Mouse (Mus musculus) layer of hippocampus, adult 9-10 months (tissue): Measurements from ENCODE around the gene Ap4b1.
"Not testable (repeated sequence)": the region's sequence is repeated elsewhere in the genome, so short reads cannot be mapped to it uniquely, and the experiment has no call there.

ENCODE experiments used
- DNase-seq: peaks from one replicate; pipeline ENCODE4 v3.0.0; 2022; ENCODE audit warnings: low spot score

Gene Ap4b1

DNA sequence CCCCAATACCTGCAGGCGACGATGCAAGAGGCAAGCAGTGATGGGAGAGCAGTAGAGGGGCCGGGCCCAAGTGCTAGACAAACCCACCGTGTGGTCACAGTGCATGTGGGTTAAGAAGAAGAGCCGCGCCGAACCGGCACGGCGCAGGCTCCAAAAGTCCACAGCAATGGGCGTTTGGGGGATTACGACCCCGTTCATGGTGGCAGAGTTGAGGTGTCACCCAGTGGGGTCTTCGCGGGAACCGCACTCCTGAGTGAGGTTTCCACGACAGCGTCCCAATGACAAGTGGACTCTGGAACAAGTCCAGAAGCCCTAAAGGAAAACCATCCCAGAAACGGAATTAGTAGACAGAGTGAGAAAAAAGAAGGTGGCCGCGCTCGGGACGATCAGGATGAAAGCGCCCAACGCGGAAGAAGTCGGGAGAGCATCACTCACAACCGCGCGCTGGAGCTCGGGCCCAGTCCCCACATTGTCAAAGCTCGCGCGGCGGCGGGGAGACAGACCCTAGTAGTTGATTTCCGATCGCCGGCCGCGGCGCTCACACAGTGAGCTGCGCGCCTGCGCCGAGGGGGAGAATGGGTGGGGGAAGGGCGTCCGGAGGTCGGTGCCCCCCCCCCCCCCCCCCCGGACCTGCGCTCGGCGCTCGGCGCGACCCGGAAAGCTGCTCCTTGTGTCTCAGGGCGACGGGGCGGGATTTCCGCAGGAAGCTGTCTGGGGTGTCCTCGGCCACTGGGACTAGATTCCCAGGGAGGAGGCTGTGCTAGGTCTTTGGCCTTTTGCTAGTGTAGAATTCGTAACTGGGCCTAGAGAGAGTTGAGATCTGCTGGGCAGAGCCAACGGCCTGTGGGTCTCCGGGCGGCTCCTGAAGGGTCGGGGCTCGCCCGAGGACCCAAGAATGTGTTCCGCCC, at the start of gene Ap4b1, which contains the start of the genes Dclre1b and Gm43064:
Ap4b1 (plus strand) TSS at position 630 of the 908 bp plus-strand sequence.
Dclre1b (minus strand) TSS at position 554 of the 908 bp plus-strand sequence.
Gm43064 (plus strand) TSS at position 683 of the 908 bp plus-strand sequence.
- DNase-seq = peak; percentile 73

DNA sequence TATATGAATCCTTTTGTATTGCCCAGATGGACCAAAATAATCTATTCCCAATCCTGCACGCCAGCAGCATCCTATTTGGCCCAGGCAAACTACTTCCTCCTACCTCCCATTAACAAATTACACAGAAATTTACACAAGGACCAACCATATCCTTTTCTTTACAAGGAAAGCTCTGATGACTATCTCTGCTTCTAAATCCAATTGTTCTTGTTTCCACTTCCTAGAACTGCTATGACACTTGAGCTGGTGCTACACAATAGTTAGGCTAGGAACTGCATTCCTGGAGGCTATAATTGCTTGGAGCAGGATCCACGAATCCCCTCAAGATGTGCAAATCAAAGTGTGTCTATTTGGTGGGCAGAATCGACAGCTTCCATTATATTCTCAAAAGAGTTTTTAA, 42.5 kb upstream of the Ap4b1 start:
- DNase-seq = no peak

DNA sequence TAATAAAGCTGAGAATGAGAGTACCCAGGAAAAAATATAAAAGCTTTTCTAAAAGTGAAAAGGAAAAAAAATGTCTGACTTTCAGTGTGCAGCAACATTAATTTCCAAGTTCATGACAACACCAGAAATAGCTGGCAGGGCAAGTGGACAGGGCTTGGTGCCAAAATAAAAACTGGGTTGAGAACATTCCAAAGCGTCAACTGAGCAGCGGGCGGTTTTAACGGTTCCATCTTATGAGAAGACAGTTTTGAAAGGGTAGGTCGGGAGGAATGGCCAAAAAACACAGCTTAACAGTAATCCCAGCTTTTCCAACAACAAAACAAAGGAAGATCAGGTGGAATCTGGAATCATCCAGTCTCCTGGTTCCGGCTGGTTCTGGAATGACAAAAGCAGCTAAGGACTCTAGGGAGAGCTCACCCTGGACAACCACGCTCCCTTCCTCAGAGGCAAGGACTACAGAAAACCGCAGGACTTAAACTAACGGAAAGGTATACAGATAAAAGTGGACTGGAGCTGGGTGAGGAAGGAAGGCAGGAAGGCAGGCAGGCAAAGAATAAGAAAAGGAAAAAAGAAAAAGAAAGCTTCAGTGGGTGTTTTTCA, 37.7 kb upstream of the Ap4b1 start:
- no peak for DNase-seq

DNA sequence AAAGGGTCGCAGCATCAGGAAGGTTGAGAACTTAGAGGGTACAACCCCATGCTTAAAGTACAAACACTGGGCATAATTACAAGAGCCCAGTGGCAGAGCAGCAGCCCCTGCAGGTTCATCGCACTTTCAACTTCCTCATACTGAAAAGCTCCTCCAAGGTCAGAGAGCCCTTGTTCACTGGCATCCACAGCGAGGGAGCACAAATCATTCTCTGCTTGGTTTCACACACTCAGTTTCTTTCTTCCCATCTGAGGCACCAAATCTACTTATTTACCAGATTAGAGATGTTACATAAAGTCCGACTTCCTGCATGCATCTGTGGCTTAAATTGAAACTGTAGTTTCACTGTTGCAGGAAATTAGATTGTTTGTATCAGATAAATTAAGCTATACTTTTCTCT, 36.5 kb upstream of the Ap4b1 start:
- DNase-seq = no peak

DNA sequence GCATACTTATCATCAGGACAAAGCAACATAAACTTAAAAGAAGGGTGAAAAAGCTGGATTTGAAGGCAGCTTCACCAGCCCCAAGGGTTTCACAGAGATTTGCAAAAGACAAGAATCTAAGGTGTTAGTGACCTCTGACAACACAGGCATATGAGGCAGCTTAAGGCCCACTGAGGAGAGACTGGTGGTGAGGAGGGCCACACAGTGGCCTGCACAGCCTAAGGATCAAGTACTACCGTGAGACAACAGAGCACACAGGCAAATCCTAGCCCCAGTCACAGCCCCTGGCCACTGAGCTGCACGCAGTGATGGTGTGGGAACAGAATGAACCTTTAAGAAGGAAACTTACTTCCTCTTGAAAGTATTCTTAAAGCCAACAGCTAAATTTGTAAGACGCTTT, 35.8 kb upstream of the Ap4b1 start:
- no peak for DNase-seq

DNA sequence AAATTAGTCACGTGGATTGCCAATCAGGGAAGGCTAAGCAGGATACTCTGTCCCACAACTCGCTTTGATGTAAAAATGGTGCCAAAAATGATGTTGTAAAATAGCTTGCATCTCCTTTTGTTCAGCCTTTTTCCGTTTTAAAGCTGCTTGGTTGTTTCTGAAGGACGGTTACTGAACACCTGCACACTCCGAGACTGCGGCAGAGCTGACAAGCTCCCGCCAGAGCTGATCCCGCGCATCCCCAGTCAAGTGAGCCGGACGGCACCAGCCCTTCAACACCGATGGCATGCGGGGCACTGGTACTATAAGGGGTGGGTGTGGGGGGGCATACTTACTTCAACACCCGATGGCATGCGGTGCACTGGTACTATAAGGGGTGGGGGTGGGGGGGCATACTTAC, 35.3 kb upstream of the Ap4b1 start:
- no peak for DNase-seq

DNA sequence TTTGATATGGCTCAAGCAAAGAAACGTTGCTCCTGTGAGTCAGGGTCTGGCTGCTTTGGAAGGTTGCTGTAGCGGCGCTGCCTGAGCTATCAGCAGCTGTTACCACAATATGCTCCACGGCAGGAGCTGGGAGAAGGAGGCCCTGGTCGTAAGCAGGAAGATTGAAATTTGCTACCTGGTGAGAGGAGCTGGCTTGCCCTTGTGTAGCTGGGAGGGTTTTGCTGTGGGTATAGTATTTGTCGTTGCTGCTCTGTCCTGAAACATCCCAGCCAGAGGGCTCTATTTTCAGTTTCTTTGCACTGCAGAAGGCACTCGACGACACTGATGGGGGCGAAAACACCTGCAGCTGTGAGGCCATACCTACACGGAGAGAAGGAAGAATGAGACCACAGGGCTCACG, 31.4 kb upstream of the Ap4b1 start:
- no peak for DNase-seq

DNA sequence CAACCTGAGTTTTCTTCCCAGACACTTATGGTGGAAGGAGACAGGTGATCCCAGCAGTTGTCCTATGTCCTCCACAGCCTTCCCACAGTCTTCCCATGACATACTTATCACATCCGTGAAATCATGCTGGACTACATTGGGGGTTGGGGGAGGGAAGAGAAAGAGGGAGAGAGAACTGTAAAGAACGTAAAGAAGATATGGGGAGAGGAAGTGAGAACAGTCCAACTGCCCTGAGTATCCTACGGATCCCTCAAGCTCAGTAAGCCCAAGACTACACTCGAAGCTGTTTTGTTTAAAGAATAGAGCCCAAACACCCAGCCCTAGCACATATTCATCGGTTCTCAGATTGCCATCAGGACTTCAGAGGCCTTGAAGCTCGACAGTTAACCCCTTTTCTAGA, 30.7 kb upstream of the Ap4b1 start:
- DNase-seq = no peak

DNA sequence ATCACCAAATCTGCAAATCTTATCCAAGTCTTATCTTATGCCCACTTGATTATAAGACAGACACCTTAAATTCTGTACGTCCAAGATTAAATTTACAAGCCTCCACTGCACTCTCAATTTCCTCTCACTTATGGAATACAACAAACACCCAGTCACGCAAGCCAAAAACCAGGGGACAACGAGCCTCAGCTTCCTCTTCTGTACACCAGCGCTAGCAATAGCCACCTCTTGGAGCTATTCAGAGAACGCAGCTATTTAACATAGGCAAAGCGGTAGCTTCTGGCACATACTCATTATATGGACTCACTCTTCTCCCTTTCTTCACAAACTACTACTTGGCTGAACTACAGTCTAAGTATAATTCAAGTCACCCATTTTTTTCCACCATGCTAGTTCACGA, 30.1 kb upstream of the Ap4b1 start:
- no peak for DNase-seq

DNA sequence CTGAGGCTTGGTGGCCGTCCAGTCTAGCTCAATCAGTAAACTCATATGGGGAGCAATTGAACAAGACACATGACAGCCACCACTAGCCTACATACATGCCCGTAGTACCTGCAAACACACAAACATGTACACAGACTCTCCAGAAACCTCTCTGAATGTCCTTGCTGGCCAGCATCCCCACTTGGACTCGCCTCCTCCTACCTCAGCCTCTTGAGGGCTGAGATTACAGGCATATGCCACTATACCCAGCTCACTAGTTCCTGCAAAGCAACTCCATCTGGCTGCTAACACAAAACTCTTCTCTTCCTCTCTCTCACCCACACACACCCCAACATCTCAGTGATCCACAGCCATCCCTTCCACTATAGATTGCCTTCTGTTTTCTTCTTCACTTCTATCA, 29.0 kb upstream of the Ap4b1 start:
- no peak for DNase-seq

DNA sequence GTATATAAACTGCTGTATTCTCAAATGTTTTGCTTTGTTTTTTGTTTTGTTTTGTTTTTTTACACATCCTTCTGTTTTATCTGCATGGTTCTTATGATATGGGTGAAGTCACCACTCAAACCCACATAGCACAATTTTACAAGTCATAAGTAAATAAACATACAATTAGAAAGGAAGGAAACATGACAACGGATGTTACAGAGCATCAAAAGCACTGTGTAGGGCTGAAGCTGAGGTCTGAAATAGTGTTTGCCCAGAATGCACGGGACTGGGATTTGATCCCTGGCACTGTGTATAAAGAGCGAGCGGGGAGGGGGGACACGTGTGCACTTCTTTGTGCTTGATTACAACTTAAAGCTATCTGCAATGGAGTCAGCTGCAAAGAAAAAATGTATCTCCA, 28.5 kb upstream of the Ap4b1 start:
- no peak for DNase-seq

DNA sequence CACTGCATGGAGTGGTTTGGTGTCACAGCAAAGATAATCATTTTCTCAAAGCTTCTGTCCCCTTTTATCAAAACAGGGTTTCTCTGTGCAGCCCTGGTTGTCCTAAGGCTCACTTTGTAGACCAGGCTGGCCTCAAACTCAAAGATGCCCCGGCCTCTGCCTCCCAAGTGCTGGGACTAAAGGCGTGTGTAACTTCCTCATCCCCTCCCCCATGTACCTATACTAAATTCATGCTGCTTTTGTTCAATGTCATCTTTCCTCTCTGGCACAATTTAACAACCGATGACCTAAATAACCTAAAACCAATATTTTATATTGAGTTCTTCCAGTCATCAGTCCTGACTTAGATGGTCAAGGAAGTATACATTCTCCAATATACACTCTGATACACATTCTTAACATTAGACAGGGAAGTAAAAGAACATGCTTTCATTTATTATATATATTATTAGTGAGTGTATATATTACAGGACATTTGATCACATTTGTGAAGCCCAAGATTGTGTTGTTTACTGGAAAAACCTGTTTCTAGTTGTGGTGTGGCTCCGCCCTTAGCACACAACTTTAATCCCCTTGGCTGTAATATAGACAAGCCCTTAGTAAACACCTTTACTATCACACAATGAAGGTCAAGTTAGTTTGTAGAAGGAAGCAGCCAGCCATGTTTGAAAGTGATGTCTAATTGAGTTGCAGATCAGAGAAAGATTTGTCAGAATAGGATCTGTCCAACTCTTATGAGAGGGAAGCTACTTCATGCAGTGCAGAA, 26.3 kb upstream of the Ap4b1 start:
- no peak for DNase-seq

DNA sequence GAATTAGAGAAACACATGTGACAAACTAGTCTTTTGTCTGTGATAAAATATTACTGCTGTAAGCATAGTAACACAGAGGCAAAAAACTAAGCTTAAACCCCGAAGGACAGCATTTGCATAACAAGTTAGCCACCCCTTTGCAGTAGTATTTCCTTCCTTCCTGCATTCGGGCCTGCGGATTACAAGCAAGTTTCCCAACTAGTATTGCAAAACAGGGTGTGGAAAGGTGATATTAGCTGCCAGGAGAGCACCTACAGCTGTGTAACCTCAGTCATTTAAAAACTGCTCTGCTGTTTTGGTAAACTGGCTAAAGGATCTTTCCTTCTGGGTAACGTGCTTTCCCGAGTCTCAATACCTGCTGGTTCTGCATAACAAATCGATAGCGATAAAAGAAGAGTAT, 22.1 kb upstream of the Ap4b1 start:
- no peak for DNase-seq

DNA sequence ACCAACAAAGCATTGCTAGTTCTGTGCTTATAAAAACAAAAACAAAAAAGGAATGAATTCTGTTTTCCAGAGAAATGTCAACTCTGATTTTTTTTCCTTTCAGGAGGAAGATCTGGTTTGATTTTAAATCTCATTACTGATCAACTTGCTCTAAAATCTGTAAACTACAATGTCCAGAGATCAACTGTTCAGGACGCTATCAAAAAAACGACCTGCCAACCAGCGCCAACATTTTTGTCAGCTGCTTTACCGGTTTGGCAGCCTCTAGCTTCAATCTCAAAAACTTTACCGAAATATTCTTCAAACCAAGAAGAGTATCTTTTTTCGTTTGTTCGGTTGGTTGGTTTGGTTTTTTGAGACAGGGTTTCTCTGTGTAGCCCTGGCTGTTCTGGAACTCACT, 20.2 kb upstream of the Ap4b1 start:
- DNase-seq = no peak

DNA sequence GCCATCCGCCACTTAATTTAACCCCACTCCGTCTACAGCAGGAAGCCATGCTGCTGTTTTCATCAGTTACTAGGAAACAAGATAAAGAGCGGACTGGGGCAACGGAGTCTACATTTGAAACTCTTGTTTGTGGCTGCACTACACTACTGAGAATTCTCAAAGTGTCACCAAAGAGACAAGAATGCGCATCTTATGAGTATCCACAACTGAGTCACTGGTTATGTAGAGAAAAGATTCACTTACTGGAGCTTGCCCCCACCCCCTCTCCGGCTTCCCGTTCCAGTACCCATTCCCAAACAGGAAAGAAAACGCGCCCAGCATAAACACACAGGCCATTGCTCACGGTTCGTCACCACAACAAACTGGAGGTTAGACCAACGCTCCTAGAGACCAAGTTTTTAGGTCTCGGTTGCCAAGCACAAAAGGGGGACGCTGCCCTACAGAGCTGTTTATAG, 19.4 kb upstream of the Ap4b1 start:
- no peak for DNase-seq

DNA sequence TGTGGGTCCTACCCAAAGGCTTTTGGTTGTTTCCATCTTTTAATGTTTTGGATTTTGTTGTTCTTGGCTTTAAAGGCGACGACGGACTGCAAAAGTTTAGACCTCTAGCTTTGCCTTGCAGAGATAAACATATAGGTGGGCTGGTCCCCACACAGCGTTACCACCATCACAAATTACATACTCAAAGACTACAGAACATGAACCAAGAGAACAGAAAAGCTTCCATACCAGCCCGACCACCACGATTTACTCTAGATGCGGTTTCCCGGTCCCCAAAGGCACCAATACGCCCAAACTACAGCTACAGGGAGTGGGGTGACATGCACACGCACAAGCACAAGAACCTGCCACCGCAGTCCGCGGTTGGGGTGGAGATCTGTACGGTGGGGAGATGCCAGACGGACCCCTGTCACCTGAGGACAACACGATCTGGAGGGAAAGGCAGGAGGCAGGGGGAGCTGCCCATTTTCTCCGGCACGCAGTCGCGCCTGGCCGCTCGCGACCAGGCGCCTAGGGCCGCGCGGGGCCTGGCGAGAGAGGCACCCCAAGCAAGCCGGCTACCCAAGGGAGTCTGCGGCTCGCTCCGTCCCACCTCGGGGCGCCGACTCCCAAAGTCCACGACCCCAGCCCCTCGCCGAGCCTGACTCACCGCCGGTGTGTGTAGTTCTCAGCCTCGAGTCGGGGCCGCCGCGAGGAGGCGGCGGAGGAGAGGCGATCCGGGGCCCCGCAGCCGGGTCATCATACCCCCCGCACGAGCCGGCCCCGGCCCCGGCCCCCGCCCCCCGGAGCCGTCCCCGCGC, 18.8 kb upstream of the Ap4b1 start:
- no peak for DNase-seq

DNA sequence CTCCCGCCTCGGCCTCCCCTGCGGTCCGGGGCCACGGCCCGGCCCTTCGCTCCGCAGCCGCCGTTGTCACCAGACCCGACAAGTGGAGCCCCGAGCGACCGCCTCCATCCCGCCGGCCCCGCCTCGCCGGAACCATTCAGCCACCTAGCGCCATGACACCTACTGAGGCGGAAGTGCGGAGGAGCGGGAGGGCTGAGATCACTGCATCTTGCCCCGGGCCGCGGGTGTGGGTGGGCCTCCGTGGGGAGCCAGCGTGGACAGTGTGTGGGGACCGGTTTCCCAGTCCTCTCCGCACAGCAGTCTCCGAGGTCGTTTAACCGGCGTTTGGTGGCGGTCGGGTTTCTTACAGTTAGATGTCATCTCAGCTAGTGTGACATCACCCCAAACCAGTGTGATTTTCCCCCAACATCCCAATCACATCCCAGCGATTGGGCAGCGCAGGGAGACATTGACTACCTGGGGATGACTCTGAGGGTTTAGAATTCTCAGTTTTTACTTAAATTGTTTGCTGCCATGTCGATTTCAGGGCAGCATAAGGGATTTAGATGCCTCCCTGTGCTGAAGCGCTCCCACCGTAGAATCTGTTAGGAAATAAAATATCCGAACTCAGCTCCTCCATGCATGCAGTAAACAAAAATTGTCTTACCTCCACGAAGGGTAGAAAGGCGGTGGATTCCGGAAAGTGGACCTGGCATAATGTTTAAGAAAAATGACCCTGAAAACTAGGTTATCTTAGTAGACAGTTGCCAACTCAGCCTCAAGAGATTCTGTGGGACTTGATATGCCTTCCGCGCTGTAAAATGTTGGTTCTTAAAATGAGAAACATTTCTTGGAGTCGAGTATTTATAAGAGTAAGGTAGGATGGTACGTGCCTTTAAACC, 17.9 kb upstream of the Ap4b1 start, which contains the start of gene Hipk1:
Hipk1 (minus strand) TSS at position 334 of the 881 bp plus-strand sequence.
- DNase-seq = peak; percentile 82

DNA sequence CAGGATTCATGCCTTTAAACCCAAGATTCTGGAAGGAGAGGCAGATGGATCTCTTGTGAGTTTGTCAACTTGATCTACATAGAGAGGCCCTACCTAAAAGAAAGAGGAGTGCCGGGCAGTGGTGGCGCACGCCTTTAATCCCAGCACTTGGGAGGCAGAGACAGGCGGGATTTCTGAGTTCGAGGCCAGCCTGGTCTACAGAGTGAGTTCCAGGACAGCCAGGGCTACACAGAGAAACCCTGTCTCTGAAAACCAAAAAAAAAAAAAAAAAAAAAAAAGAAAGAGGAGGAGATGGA, 17.3 kb upstream of the Ap4b1 start:
- not testable (repeated sequence) for DNase-seq

DNA sequence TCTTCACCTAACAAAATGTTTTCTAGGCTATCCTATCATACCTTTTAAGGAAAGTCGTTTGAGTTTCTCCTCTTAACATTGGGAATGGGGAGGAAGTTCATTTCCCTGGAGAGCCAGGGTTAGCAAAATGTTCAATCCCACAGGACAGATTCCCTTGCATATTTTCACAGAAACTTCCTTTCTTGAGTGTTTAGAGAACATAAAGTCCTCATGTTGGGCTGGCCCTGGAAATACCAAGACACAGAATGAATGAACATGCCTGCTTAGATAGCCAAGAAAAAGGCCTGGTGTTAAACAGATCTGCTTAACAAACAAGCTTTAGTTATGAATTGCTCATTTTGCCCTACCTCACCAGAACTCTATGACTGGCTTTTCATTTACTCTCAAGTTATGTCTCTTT, 16.8 kb upstream of the Ap4b1 start:
- no peak for DNase-seq

DNA sequence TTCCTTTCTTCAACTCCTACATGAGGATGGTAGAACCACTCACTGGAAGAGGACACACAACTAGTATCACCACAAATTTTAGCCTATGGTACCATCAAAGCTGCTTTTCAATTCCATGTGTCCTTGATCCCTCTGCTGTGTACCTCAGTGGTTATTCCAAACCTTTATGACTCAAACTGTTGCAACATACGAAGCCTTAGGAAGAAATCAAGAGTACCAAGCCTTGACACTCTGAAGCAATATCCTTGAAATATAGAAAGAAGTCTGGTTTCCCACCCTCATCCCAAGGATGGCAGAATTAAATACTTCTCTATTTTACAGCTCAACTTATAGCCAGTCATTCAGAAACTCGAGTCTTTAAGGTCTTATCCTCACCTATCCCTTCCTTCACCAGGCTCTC, 12.9 kb upstream of the Ap4b1 start:
- DNase-seq = no peak

DNA sequence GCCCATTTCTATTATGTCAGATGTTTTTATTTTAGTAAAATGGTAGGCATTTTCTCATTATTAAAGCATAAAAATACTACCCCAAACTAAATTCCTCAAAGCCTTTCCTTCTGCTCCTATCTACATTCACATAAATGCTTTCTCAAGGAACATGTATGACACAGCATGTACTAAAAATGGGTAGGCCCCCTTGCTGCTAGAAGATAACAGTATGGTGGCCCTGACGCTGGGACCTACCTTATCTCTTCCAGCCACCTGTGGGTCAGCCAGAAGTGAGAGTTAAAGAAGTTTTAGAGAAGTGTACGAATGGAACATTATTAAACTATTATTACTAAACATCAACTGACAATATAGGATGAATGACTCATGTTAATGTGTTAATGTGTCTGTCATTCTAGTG, 9.8 kb upstream of the Ap4b1 start:
- no peak for DNase-seq
